Mouse (Mus musculus) frontal cortex, postnatal 36 days (tissue): ENCODE data around the gene Metrnl.

Experiments
- DNase-seq, 2 experiments: peaks; one replicate each; pipeline ENCODE4 v3.0.0; 2022; ENCODE audit warnings: low spot score in 2 of 2

Gene Metrnl

DNA sequence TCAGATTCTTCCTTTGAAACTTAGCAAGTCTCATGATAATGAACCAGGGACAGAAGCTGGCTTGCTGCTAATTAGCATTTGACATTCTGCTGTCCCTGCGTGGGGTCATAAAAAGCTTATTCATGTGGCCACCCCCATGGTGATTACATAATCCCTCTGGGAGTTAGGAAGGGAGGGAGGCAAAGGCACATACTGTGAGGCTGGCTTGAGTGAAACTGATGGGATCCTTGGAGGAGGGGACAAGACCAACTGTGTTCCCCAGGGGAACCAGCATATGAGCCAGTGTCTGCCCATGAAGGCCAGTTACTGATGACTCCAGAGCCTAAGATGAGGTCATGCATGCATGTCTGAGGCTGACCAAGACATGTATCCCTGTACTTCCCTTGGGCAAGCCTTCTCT lies 33.5 kb downstream of the Metrnl start:
- DNase-seq, result no peak

DNA sequence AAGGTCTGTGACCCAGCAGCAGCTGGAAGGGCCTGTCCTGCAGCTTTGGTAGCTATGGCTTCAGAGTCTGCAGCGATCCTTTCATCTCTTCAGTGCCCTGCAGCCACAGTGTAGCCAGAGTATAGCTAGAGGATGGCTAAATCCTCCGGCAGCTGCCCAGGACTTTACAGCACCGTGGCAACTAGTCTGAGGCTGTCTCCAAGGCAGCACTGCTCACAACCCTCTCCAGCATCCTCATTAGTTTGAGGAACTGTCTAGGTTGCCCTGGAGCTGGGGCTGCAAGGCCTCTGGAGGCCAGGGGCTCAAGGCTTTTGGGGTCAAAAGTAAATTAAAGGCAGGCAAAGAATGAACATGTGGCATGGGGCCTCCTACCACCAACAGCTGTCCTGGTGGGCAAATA lies 37.3 kb downstream of the Metrnl start:
- no peak for DNase-seq

DNA sequence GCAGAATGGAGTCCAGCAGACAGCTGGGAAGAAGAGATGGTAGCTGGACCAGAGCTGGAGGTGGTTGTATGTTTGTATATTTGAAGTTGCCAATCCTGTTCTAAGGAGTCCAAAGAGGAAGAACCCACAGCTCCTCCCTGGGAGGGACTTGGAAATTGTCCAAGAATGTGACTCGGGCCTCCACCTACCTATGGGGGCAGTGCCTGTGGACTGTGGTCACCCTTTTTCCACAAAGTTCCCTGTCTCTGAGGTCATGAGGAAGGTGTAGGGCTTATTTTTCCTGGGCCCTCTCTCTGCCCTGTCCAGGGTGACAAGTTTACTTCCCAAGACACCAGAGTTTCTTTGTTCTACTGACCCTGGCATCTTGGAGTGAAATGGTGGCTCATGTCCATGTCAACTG lies 39.6 kb downstream of the Metrnl start:
- no peak for DNase-seq

DNA sequence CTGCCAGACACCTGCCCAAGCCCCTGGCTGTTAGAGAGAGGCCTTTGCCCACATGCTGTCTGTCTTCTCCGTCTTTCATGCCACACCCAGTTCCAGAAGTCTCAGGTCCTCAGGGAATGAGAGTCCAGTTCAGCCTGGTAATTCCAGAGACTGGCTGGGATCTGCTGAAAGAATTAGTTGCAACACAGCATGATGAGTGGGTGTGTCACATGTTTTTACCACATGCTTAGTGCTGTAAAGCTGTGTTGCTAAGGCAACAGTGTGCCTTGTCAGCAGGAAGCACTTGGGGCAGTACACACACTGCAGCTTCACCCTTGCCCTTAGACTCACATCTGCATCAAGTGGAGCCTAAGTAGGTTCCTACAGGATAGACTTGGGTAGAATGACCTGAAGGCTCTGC lies 40.1 kb downstream of the Metrnl start:
- peak in 1 of 2 experiments; percentile 40 for DNase-seq

DNA sequence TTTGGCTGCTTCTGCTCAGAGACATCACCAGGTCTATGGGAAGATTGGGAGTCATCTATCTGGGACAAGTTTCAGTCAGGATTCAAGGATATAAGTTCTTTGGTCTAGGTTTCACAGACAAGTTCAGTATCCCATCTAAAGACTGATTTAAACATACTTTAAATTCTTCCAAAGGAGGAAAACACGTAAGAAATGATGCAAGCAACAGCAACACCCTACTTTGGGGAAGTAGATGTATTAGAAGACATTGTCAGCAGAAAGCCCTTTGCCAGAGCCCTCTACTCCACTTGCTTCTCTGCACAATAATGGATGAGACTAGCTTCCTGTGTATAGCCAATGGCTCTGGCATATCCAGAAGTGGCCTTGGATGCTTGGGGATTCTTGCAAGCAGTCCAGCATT lies 41.8 kb downstream of the Metrnl start:
- no peak for DNase-seq

DNA sequence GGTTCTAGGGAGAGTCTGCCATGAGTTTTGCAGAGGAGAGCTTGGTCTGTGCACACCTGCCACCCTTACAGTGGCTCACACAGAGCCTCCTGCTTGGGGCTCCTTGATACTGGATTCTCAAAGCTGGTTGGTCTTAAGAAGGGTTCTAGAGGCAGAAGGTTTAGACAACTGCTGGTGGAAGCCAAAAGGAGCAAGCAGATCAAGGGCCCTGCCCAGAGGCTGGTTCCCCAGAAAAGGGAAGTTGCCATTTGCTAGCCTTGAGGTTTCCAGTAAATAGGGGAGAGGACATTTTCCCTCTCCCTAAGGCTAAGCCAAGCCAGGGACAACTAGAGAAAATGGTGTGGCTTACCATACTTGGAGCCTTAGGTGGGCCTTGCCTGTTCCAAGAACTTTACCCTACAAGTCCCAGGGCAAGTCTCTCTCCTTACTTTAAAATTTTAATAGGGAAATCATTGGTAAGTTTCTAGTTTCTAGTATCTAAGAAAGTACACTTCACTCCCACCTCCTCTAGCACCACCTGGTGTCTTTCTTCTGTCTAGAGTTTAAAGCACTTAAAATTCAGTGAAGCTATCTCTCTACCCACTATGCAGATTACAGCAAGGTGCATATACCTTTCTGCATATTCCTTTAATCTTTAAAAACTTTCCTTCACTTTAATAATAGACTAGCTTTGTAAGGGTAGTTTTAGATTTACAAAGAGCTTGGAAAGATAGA lies 42.7 kb downstream of the Metrnl start:
- DNase-seq, result no peak

DNA sequence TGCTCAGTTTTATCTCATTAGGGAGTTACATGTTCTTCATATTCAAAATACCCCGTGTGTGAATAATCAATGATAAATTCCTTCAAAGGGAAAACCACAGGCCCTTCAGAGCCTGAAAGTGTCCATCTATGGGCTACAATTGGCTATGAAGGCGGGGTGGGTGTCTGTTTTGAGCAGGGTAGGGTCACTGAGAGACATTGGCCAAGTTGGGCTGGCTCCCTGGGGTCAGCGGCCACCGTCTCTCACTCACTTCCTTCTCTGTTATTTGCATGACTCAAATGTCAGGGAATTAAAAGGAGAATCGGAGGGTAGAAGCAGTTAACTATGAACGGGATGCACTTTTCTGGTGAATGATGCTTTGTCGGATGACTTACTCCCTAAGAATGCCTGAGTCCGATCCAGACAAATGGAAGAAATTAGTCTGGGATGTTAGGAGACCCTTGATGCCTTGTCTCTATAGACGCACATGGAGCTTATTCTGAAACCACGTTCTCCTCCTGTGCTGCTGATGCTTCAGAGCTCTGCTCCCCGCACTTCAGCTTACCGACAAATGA lies 45.7 kb downstream of the Metrnl start:
- no peak for DNase-seq

DNA sequence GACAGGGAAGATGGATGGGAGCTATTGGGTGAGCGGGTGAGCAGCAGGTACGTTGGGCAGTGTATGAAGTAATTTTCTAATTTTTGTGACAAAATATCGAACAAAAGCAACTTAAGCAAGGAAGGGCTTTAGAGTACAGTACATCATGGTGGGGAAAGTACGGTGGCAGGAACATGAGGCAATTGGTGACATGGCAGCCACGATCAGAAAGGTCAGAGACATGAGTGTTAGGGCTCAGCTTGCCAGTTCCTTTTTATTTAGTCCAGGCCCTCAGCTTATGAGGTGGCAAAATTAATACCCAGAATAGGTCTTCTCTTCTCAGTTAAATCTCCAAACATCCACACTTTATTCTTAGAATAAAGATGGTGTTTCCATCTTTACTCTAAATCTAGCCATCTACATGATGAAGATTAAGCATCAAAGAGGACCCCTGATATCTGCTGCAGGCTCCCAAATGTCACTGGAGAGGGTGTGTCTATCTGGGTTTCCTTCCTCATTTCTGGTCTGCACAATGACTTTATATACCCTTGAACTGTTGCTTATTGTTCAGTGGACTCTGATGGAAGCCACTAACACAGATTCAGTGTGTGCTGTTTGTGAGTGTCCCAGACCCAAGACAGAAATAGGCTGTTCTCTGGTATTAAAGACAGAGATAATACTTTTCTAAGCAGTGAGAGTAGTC lies 46.8 kb downstream of the Metrnl start:
- no peak for DNase-seq
